Mouse (Mus musculus): ENCODE measurements around the gene Gls2. TPM values are rescaled to one million over a fixed set of nuclear protein-coding genes. Genes with fewer than 3 reads are reported as not detected.
A peak's percentile ranks its signal among the peaks of the same experiment; 100 is the strongest.
"Not testable (repeated sequence)": the region's sequence is repeated elsewhere in the genome, so short reads cannot be mapped to it uniquely, and the experiment has no call there.

Gene Gls2
- polyA plus RNA-seq, 1 experiment from 2014 or later, result 1.5 TPM

DNA sequence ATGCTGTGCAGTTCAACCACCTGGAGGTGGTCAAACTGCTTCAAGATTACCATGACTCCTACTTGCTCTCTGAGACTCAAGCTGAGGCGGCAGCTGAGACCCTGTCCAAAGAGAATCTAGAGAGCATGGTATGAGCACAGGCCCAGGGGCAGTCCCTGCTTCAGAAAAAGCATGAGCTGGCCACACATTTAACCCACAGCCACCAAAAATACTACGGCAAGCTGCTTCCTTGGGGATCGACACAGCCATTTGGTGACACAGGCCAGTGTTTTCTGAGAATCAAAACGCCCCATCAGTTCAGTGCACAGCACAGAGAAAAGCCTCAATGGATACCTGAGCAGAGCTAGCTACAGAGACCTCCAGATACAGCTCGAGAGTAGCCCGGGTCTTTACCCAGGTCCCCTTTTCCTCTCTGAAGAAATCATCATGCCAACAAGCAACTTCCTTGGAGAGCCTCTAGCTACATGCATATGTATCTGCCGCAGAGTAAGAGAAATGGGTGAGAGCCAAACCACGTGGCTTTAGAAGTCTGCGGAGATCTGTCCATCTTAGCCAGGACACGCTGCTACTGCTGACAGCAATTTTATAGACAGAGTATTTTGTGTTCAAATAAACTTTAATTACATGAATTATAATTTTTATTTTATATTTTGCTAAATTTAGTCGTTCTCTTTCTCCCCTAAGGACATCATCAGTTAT lies 15.2 kb downstream of the Gls2 start:
- no peak for DNase-seq (ENCODE audit: extremely low spot score, low spot score)
- 91% methylated on average over 11 of the region's 11 CpGs for WGBS

DNA sequence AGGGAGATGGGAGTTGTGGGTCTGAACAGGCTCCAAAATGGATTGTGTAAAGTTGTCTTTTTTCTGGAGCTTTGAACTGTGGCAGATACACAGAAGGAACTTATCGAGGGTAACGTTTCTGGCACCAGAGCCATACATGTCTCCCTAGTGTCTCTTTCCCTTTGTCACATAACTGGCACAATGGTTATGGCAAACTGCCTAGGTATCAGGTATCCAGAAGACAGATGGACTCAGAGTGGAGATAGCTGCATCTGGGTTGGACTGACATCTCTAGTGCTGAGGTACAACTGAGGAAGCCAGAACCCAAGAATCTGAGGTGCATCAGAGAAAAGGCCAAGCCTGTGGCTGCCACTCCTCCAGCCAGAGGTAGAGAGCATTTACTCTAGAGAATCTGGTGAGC lies 15.9 kb downstream of the Gls2 start:
- no peak for DNase-seq (ENCODE audit: extremely low spot score, low spot score)
- Histone ChIP-seq H3K27me3 (ENCODE audit: poor library complexity, severe bottlenecking) (peaks cover 19% of the 10 kb centered on the region), H3K27ac (no peak overlapping the region), H3K36me3 (replicated peaks) (peaks cover 34% of the 10 kb centered on the region), H3K4me1 (peaks cover 24% of the 10 kb centered on the region), H3K9me3 (no peaks in the 10 kb centered on the region), H3K4me3 (peak overlapping the region; percentile 62; the same call in 1 of the 2 replicates)
- WGBS, result 100% methylated on average over 2 of the region's 2 CpGs

More for the DNA sequence above, 15.2 kb downstream of the Gls2 start:
- peaks cover 15% of the 10 kb centered on the region for H3K27me3 ChIP-seq (ENCODE audit: poor library complexity, severe bottlenecking)
- H3K4me1 ChIP-seq, result peaks cover 24% of the 10 kb centered on the region
- no peaks in the 10 kb centered on the region for H3K9me3 ChIP-seq
- H3K36me3 ChIP-seq (replicated peaks), result peaks cover 34% of the 10 kb centered on the region
- no peak overlapping the region for H3K4me3 ChIP-seq
- no peak overlapping the region for H3K27ac ChIP-seq

DNA sequence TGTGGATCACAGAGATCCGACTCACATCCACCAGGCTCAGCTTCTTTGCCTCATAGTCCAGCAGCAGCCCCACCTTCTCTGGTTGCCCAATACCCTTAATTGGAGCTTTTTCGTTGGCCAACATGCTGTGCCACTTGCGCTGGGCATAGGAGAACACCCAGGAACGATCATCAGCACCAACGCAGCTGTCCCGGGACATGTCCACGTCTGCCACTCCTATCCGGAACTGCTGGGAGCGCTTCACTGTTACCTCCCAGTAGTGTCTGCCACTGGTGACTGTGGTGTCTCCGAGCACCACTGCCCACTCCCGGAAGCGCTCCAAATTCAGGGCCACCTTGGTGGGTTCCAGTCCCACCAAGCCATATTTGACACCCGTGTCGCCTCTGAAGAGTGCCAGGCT lies 16.7 kb downstream of the Gls2 start:
- DNase-seq (ENCODE audit: extremely low spot score, low spot score), result no peak
- peaks cover 31% of the 10 kb centered on the region for H3K36me3 ChIP-seq (replicated peaks)
- peak overlapping the region; percentile 62 for H3K4me3 ChIP-seq
- no peaks in the 10 kb centered on the region for H3K9me3 ChIP-seq
- peaks cover 19% of the 10 kb centered on the region for H3K27me3 ChIP-seq (ENCODE audit: poor library complexity, severe bottlenecking)
- H3K4me1 ChIP-seq, result peaks cover 24% of the 10 kb centered on the region
- H3K27ac ChIP-seq, result peak overlapping the region; percentile 84
- 37% methylated on average over 14 of the region's 14 CpGs for WGBS

DNA sequence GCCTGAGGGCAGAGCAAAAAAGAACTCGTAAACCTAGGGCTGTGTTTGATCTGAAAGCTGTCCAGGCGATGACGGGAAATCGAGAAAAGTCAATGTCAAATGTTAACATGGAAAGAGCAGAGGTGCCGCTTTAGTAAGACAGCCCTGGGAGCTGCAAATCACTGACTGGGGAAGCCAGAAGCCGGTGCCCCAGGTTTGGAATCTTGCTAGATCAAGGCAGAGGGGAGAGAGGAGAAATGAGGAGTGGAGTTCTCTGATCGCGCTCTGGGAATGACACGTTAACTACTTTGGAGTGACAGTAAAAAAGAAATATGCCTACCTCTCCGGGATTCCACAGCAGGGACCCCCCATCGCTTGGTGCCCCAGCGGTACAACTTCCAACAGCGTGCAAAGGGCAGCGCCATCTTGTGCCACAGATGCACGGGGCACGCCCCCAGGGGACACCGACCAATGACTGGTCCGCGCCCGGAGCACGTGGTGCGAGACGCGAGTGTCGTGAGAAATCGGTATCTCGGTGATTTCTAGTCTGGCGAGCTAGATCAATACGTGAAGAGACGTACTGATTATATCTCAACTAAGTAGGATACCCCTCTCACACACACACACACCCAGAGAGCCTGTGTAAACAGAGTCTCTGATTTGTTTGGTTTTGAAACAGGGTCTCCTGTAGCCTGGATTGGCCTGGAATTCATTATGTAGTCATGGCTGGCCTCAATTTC lies 17.3 kb downstream of the Gls2 start, which contains the start of gene Spryd4:
TSS of gene Spryd4 (minus strand) at position 418 of the 719 bp plus-strand sequence.
- Histone ChIP-seq H3K27me3 (ENCODE audit: poor library complexity, severe bottlenecking) (peaks cover 19% of the 10 kb centered on the region), H3K4me3 (peak within 1 kb of the TSS; percentile 62), H3K9me3 (no peaks in the 10 kb centered on the region), H3K4me1 (peaks cover 24% of the 10 kb centered on the region), H3K27ac (peak within 1 kb of the TSS; percentile 84), H3K36me3 (replicated peaks) (peaks cover 27% of the 10 kb centered on the region)
- DNase-seq (ENCODE audit: extremely low spot score, low spot score), result peak; percentile 92
- WGBS, result under 1% methylated on average over 30 of the region's 30 CpGs

DNA sequence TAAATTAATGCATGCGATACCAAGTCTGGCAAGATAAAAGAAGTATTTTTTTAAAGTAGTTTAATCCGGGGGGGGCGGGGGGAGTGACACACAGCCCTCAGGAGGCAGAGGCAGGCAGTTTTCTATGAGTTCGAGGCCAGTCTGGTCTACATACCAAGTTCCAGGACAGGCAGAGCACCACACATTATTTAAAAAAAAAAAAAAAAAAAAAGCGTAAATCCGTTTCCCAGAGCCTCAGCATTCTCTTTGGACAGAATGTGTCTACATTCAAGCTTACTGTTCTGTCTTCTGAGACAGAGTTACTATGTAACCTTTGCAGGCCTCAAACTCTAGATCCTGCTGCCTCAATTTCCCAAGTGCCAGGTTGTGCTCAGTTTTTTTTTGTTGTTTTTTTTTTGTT lies 17.9 kb downstream of the Gls2 start:
- Histone ChIP-seq H3K27ac (peak overlapping the region; percentile 84), H3K4me1 (peaks cover 24% of the 10 kb centered on the region), H3K36me3 (replicated peaks) (peaks cover 21% of the 10 kb centered on the region), H3K4me3 (peak overlapping the region; percentile 62), H3K27me3 (ENCODE audit: poor library complexity, severe bottlenecking) (peaks cover 19% of the 10 kb centered on the region), H3K9me3 (no peaks in the 10 kb centered on the region)
- no peak for DNase-seq (ENCODE audit: extremely low spot score, low spot score)
- WGBS, result 41% methylated on average over 6 of the region's 6 CpGs

DNA sequence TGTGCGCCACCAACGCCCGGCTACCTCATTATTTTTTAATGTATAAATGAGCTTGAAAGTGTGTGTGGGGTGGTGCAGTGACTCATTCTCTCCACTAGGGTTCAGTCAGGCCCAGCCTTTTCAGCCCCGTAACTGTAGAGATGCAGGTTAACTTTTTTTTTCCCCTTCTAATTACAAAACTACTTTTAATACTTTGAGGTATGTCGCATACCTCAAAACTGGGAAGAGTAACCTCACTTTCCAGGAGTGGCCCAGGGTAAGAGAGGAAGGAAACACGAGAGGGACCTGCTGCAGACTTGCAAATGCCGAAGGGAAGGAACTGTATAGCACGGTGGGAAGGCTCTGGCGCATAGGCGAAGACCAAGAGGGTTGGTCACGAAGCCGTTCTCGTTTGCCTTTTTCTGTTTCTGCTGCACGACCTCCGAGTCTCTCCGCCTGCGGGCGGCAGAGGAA lies 18.6 kb downstream of the Gls2 start:
- peaks cover 19% of the 10 kb centered on the region for H3K27me3 ChIP-seq (ENCODE audit: poor library complexity, severe bottlenecking)
- peak; percentile 59 for DNase-seq (ENCODE audit: extremely low spot score, low spot score)
- H3K9me3 ChIP-seq, result no peaks in the 10 kb centered on the region
- peaks cover 24% of the 10 kb centered on the region for H3K4me1 ChIP-seq
- H3K4me3 ChIP-seq, result peak overlapping the region; percentile 47
- 4% methylated on average over 18 of the region's 18 CpGs for WGBS
- H3K36me3 ChIP-seq (replicated peaks), result peaks cover 17% of the 10 kb centered on the region
- H3K27ac ChIP-seq, result peak overlapping the region; percentile 72

DNA sequence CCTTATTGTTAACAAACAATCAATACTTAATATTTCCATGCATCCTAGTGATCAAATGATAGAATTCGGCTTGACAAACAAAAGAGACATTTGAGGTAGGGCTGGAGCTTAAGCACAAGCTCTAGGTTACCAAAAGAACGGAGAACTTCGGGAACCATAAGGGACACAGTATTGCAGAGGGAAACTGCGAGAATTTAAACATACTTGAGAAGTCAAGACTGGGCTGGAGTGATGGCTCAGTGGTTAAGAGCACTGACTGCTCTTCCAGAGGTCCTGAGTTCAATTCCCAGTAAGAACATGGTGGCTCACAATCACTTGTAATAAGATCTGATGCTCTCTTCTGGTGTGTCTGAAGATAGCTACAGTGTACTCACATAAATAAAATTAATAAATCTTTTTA lies 19.9 kb downstream of the Gls2 start:
- peaks cover 19% of the 10 kb centered on the region for H3K27me3 ChIP-seq (ENCODE audit: poor library complexity, severe bottlenecking)
- H3K4me3 ChIP-seq; H3K27ac ChIP-seq; H3K9me3 ChIP-seq; DNase-seq (ENCODE audit: extremely low spot score, low spot score): not testable (repeated sequence)
- WGBS, result 90% methylated on average over 4 of the region's 4 CpGs
- H3K4me1 ChIP-seq, result peaks cover 24% of the 10 kb centered on the region
- peaks cover 12% of the 10 kb centered on the region for H3K36me3 ChIP-seq (replicated peaks)

DNA sequence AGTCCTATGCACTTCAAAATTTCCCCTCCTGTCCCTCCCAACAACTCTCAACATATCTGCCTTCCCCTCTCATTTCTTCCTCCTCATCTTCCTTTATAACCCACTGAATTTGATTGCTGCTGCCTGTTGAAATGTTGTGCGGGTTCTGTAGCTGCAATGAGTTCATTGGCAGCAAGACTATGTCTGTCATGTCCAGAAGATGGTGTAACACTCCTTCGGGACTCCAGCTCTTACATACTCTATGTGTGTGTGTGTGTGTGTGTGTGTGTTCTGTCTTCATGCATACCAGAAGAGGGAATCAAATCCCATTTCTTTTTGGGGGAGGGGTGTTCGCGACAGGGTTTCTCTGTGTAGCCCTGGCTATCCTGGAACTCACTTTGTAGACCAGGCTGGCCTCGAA lies 20.7 kb downstream of the Gls2 start:
- Histone ChIP-seq H3K36me3 (replicated peaks) (peaks cover 5% of the 10 kb centered on the region), H3K27me3 (ENCODE audit: poor library complexity, severe bottlenecking) (peaks cover 19% of the 10 kb centered on the region), H3K27ac (no peak overlapping the region), H3K4me3 (no peak overlapping the region), H3K9me3 (no peaks in the 10 kb centered on the region), H3K4me1 (peaks cover 24% of the 10 kb centered on the region)
- DNase-seq (ENCODE audit: extremely low spot score, low spot score), result no peak
- WGBS, result 90% methylated on average over 5 of the region's 5 CpGs

DNA sequence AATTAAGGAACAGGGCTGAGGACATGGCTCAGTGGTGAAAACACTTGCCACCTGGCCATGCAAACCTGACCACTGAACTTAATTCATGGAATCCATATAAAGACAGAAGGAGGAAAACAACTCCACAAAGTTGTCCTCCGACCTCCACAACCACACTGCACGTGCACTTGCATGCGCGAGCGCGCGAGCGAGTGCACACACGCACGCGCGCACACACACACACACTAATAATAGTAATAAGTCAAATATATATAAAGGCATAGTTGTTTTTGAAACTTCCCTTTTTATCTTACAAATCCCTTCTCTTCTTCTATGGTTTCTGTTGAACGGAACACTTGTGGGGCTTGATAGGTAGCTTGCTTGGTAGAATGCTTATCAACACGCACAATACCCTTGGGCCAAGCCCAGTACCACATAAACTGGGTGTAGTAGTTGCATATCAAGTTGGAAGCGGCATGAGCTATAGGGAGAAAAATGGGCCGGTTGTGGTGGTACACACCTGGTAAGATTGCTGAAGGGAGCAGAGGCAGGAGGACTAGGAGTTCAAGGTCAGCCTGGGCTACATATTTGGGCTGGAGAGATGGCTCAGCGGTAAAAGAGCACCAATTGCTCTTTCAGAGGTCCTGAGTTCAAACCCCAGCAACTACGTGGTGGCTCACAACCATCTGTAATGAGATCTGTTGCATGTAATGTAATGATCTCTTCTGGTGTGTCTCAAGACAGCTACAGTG lies 24.3 kb downstream of the Gls2 start:
- Histone ChIP-seq H3K27me3 (ENCODE audit: poor library complexity, severe bottlenecking) (peaks cover 13% of the 10 kb centered on the region), H3K4me3 (no peak overlapping the region), H3K27ac (no peak overlapping the region), H3K4me1 (no peaks in the 10 kb centered on the region), H3K36me3 (replicated peaks) (no peaks in the 10 kb centered on the region), H3K9me3 (no peaks in the 10 kb centered on the region)
- WGBS, result 96% methylated on average over 18 of the region's 18 CpGs
- DNase-seq (ENCODE audit: extremely low spot score, low spot score), result no peak

DNA sequence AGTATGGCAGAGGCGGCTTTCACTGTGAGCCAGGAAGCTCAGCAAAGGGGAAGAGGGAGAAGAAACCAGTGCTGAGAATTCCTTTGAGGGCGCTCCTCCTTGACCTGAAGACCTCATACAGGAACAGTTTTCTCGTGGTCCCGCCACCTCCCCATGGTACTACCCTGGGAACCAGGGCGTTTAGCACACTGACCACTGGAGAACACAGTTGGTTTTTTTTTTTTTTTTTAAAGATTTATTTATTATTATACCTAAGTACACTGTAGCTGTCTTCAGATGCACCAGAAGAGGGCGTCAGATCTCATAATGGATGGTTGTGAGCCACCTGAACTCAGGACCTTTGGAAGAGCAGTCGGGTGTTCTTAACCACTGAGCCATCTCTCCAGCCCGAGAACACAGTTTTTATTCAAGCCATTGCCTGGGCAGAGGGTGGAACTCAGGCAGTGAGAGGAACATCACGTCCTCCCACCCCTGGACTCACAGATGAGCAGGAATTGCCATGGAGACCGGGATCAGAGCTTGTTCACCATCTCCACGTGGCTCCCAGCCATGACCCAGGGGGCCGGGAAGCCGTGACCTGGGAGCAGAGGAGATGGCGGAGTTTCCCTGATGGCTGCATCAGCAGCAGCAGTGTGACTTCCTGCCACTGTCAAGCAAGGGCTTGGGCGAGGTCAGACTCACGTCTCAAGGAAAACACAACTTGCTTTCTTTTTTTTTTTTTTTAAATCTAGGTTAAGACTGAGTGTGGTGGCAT lies 27.5 kb downstream of the Gls2 start:
- Histone ChIP-seq H3K27ac (no peak overlapping the region), H3K4me3 (no peak overlapping the region), H3K36me3 (replicated peaks) (no peaks in the 10 kb centered on the region), H3K27me3 (ENCODE audit: poor library complexity, severe bottlenecking) (no peaks in the 10 kb centered on the region), H3K9me3 (no peaks in the 10 kb centered on the region), H3K4me1 (peaks cover 25% of the 10 kb centered on the region)
- DNase-seq (ENCODE audit: extremely low spot score, low spot score), result no peak
- 71% methylated on average over 16 of the region's 16 CpGs for WGBS

DNA sequence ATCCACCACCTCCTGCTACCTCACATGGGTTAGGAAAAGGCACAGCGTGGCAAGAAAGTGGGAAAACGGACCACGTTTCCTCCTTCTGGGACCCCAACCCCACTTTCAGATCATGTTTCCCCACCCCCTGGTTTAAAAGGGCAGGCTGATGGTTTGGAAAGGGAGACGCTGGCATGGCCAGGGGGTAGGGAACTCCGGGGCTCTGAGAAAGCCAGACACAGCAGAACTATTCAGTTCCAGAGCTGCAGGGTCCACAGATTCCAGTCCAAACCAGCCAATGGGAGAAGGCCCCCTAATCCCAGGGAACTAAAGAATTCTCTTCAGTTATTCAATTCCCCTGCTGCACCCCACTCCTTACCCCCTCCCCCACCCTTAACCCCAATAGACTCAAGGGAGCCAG lies 30.8 kb downstream of the Gls2 start:
- peak overlapping the region; percentile 61 for H3K27ac ChIP-seq

DNA sequence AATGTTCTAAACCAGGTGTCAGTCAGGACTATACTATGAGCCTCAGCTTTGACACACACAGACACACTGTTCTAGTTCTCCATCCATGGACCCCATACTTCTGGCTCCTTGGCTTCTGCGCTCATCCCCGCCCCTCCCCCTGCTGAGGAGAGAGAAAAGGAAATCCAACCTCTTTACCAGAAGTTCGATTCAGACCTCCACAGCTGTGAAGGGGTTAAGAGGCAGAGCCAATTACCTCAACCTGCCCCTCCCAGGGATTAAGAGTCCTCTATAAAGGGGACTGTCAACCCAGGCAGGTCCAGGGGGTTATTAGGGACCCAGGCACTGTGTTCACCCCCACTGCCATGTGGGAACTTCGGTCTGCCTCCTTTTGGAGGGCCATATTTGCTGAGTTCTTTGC lies 31.3 kb downstream of the Gls2 start, which contains the start of gene Mip:
TSS of gene Mip (plus strand) at position 301 of the 400 bp plus-strand sequence.
- Histone ChIP-seq H3K27me3 (ENCODE audit: poor library complexity, severe bottlenecking) (no peaks in the 10 kb centered on the region), H3K9me3 (no peaks in the 10 kb centered on the region), H3K36me3 (replicated peaks) (no peaks in the 10 kb centered on the region), H3K4me3 (peak within 1 kb of the TSS; percentile 10), H3K4me1 (peaks cover 33% of the 10 kb centered on the region), H3K27ac (peak within 1 kb of the TSS; percentile 61)
- WGBS, result 26% methylated on average over 4 of the region's 4 CpGs
- no peak for DNase-seq (ENCODE audit: extremely low spot score, low spot score)

More for the DNA sequence above, 30.8 kb downstream of the Gls2 start:
- 35% methylated on average over 5 of the region's 5 CpGs for WGBS
- DNase-seq (ENCODE audit: extremely low spot score, low spot score), result no peak
- Histone ChIP-seq H3K27me3 (ENCODE audit: poor library complexity, severe bottlenecking) (no peaks in the 10 kb centered on the region), H3K36me3 (replicated peaks) (no peaks in the 10 kb centered on the region), H3K4me3 (peak overlapping the region; percentile 10; the same call in 1 of the 2 replicates), H3K9me3 (no peaks in the 10 kb centered on the region), H3K4me1 (peaks cover 29% of the 10 kb centered on the region)
